Mouse (Mus musculus): Measurements from ENCODE around the gene Spock1. TPM values are rescaled to one million over a fixed set of nuclear protein-coding genes. Genes with fewer than 3 reads are reported as not detected.
"Not testable (repeated sequence)": the region's sequence is repeated elsewhere in the genome, so short reads cannot be mapped to it uniquely, and the experiment has no call there.

The Spock1 gene
- total RNA-seq, 2 experiments from 2014 or later: 269 to 271 TPM

DNA sequence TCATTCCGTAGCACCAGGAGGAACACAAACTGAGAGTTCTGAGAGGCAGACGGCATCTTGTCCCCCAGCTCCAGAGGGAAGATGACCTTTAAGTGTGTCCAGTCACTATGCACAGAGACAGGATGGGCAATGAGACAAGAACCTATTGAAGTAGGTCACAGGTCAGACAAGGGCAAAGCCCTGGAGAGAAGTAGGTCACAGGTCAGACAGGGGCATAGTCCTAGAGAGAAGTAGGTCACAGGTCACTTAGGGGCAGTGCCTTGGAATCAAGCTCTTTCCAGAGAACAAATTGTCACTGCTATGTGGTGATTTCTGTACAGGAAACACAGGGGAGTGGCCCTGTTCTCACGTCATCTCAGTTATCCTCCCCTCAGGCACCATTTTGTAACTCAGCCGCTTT, 334.6 kb downstream of the Spock1 start:
- intact Hi-C loops (cut with DNase I): no loop called here

DNA sequence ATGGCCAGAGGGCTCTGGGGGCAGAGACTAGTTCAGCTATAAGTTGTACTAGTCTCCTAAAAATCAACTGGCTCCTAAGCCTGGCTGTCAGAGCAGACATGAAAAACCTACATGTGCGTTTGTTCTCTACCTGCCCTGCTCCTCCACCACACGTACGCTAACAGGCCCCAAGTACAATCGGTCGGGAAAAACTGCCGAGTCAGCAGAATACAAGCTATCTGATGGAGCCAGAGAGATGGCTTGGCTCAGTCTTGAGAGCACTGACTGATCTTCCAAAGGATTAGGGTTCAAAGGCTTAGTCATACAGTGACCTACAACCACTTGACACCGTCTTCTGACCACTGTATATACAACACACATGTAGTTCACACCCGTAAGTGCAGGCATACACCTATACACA, 339.7 kb downstream of the Spock1 start:
- intact Hi-C loops (cut with DNase I): no loop called here
- DNase-seq (ENCODE audit: low spot score in 2 of 2): no peak

More for the DNA sequence above, 334.6 kb downstream of the Spock1 start:
- DNase-seq (ENCODE audit: low spot score in 2 of 2): no peak

DNA sequence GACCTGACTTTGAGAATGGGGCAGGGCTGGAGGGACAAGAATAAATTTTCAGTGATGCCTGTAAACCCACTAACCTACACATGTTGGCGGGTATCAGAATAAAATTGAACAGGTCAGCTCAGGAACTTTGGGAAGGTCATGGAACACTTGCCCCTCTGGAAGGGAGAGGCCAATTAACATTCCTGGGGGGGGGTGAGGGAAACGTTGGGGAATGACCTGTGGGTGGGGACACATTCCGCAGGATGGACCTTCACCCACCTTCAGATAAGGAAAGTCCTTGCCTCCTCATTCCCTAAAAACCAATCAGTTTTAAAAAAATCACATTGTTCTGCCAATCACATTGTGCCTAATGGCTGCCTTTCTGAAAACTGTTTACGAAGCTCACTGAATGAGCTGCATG, 352.9 kb downstream of the Spock1 start:
- no peak for DNase-seq (ENCODE audit: low spot score in 2 of 2)
- intact Hi-C loops (cut with DNase I): no loop called here

DNA sequence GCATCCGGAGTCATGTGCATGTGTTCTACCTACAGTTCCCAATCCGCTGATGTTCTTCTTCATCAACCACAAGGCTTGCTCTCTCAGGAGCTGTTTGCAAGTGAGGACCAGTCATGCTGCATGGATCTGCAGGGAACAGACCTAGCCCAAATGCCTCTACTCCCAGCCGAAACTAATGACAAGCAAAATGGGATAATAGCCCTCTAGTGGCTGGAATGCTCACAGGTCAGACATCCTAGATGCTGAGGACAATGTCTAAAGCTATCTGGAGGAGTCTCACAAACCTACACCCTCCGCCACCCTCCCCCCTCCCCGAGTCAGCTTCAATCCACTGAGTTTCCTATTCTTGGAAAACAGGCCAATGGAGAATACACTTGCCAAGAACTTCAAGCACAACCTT, 358.4 kb downstream of the Spock1 start:
- no peak for DNase-seq (ENCODE audit: low spot score in 2 of 2)
- intact Hi-C loops (cut with DNase I): no loop called here

DNA sequence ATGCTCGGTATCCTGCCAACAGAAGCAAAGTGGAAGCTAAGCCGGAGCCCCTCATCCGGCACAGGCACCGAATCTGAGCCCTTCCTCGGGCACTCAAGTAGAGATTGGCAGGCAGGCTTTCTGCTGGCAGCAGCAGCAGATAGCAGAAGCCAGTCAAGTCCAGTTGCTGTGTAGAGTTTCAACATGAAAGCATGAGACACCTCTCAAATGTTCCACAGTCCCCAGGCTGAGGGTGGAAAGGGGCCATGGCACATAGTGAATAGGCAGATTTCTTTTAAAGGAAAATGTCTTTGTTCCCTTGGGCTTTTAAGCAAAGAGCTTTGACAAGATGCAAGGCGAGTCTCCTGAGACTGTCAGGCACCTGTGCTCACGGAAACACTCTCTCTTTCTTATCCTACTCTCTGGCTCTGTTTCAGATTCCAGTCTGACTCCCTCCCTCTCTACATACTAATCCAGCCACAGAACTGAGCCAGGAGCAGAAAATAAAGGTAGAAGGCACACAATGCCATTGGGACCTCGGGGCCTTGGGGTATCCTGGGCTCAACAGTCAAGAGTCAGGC, 371.1 kb downstream of the Spock1 start:
- DNase-seq (ENCODE audit: low spot score in 2 of 2): no peak
- intact Hi-C loops (cut with DNase I): no loop called here

DNA sequence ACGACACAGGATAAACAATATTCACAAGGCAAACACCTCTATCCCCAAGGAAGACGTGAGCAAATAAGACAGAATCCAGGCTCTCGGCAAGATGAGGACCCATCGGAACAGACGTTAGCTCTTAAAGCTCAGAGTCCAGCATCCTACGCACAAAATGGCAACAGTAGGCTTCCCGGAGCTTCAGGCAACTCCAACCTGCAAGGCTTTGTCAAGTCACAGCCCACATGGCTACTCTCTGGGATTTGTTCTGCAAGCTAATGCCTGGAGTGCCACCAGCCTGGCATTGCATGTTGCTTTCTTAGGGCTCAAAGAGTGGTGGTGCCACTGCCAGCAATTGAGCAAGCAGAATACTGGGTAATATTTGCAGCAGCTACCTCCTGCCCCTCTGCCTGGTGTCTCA, 373.8 kb downstream of the Spock1 start:
- intact Hi-C loops (cut with DNase I): no loop called here
- peak in 1 of 2 experiments; percentile 33 for DNase-seq (ENCODE audit: low spot score in 2 of 2)

DNA sequence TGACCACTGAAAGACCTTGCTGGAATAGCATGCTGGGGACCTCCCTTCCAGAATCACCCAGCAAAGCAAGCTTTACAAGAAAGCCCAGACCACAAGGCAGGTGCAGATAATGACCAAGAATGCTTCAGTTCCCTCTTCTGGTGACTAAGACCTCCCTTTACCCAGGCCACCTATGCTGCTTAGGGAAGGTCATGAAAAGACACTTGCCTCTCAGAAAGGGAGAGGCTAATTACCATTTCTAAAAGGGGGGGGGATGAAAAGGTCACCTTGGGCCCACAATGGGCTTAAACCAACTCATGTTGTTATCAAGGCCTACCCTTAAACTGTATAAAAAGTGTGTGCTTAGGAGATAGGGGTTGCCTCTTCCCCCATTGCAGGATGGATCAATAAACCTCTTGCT, 382.2 kb downstream of the Spock1 start:
- intact Hi-C loops (cut with DNase I): loop anchor here (2.0 kb wide), 1 partner anchor 113 kb away; no protein-coding TSS in a partner anchor
- no peak for DNase-seq (ENCODE audit: low spot score in 2 of 2)

DNA sequence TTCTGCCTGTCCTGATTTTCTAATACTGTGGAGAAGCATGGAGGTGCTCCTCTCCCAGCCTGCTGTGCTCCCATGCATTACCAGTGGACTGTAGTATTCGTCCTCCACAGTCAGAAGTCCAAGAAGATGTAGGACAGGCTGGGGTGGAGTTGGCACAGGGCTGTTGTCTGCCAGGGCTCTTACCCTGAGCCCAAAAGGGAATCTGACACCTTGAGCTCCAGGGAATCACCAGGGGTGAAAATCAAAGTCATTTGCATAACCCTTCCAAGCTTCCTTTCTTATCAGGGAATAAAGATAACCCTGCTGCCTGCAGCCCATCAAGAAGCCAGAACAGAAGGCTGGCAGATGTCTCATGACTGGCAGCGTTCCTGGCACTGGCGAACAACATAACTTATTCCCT, 383.6 kb downstream of the Spock1 start:
- intact Hi-C loops (cut with DNase I): loop anchor here (2.0 to 5.0 kb wide), 2 partner anchors 93 to 114 kb away; no protein-coding TSS in a partner anchor

DNA sequence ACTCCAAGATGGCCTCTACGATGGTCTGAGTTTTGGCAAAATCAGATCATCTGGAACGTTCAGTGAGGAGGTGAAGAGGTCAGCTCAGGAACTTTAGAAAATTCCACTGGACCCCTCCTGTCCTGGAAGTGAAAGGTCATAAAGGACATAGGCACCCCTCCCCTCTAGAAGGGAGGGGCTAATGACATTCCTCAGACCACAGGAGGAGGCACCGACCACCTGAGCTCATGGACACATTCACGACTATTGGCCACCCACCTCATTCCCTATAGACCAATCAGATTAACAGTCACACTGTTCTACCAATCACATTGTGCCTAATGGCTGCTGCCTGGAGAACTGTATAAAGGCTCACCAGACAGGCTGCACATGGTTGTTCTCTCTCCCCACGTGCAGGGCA, 384.8 kb downstream of the Spock1 start:
- intact Hi-C loops (cut with DNase I): loop anchor here (5.0 kb wide), 1 partner anchor 94 kb away; no protein-coding TSS in a partner anchor
- no peak for DNase-seq (ENCODE audit: low spot score in 2 of 2)

More for the DNA sequence above, 383.6 kb downstream of the Spock1 start:
- DNase-seq (ENCODE audit: low spot score in 2 of 2): peak in 1 of 2 experiments; percentile 44

DNA sequence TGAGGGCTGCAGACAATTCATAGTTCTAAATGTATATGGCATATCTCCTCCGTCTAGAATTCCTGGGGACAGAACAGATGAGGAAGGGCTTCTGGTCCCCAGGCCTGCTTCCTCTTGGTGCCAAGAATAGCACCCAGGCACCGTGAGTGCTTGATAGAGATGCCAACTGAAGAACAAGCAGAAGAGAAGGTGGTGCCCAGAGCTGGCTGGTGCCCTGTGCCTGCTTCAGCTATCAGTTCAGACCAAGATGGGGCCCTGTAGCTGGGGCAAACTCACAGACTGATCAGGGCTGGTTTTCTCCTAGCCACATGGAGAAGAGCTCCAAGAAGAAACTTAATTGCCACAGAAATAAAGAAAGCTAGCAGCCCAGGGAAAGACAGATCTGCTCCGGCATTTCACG, 385.8 kb downstream of the Spock1 start:
- DNase-seq (ENCODE audit: low spot score in 2 of 2): peak in 1 of 2 experiments; percentile 21
- intact Hi-C loops (cut with DNase I): loop anchor here (5.0 kb wide), 1 partner anchor 95 kb away; no protein-coding TSS in a partner anchor

DNA sequence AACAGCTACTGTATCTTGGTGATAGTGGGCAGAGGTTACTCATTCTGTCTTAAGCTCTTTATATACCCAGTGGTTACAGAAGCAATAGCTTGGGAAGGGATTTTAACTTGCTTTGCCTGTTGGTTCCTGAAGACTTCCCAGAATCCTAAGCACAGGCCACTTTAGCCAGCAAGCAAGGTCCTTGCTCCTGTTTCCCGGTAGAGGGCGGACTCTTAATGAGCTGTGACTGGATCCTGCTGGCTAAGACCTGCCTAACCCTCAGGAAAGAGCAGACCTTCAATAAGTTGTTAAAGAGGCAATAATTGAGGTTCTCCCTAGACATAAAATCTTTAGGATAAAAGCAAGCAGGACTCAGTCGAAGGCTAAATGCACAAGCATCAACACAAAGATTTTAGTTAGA, 387.0 kb downstream of the Spock1 start:
- intact Hi-C loops (cut with DNase I): loop anchor here (5.0 kb wide), 1 partner anchor 96 kb away; no protein-coding TSS in a partner anchor
- peak; percentile 31 to 57 for DNase-seq (ENCODE audit: low spot score in 2 of 2)

DNA sequence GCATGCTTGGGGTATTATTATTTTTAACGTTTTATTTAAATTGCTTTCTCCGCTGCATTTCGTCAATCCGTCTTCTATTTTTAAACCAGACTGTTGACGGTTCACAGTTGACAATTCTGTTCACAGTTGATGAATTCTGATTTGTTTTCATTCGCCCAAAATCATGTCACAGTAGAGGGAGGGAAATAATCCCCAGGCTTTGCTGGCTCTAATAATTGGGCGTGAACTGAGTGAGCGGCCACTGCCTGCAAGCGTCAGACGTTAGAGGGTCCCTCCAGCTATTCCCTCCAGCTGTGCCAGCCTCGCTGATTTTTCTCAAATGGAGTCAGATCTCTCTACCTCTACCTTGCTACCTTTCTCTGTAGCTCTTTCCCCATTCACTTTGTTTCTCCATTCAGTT, 388.3 kb downstream of the Spock1 start:
- intact Hi-C loops (cut with DNase I): loop anchor here (5.0 kb wide), 1 partner anchor 98 kb away; no protein-coding TSS in a partner anchor
- no peak for DNase-seq (ENCODE audit: low spot score in 2 of 2)

DNA sequence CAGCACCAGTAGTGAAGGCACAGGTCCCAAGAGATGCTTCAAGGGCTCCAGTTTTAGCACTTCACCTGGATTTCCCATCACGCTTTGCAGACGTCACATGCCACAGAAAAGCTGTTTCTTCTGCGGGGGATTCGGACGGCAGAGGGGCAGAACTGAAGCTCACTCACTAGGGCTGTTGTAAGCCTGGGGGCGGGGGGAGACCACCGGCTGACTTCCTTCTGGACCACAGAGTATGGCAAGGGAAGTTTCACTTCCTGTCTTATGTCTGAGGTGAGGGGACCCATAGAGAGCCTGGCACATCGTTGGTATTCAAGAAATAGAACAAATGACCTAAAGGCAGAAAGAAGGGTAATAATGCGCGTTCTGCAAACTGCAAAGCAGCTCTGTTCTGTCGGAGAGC, 392.4 kb downstream of the Spock1 start:
- intact Hi-C loops (cut with DNase I): no loop called here

DNA sequence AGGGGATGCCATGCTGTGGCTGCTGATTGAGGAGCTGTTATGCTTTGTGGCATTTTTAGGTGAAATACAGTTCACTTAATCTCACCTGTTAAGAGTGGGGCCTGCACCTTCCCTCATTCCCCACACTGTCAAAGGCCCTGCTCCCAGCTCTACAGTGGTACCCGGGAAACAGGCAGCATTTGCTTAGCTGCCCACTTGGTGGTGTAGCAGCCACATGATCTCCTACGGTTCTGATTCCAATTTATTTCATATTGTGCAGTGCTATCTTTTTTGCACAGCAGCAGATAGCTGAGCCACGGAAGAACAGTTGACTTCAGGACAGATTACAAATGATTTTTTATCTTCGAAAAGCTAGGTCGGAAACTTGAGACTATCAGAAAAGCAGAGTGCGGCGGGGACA, 406.6 kb downstream of the Spock1 start:
- peak in 1 of 2 experiments; percentile 48 for DNase-seq (ENCODE audit: low spot score in 2 of 2)
- intact Hi-C loops (cut with DNase I): loop anchor here (10.0 kb wide), 1 partner anchor 403 kb away; the partner anchor contains the start of gene Spock1

More for the DNA sequence above, 392.4 kb downstream of the Spock1 start:
- no peak for DNase-seq (ENCODE audit: low spot score in 2 of 2)

DNA sequence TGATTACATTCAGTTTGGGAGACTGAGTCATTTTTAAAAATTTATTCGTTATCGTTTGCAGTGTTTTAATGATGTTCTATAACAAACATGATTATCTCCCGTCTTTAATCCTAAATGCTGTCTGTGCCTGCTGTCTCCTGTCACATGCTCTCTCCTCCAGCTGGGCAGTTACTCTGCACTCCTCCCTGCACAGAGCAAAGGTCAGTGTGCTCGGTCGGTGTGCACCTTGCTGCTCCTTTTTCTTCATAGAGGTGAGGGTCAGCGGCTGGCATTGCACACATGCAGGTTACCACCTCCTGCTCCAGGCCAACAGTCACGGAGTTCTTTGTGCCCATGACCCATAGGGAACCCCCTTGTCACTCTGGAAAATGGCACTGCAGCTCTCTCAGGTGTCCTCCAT, 411.4 kb downstream of the Spock1 start:
- intact Hi-C loops (cut with DNase I): no loop called here
- no peak for DNase-seq (ENCODE audit: low spot score in 2 of 2)

DNA sequence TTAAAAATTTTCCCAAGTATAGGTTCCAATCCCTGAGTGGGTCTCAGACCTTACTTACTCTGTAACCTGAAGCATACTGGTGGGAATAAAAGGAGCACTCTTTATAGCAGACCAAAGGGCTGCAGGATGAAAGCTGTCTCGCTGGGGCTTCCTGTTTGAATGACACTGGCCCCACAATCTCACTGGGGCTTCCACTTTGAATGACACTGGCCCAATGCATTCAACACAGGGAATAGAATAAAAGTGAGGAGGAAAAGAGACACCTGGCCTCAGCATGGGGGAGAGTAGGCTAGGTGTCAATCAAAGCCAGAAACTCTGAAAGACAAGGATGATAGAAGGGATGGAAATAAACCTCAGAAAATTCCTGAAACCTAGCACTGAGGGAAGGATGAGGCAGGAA, 413.3 kb downstream of the Spock1 start:
- intact Hi-C loops (cut with DNase I): no loop called here
- DNase-seq (ENCODE audit: low spot score in 2 of 2): no peak

DNA sequence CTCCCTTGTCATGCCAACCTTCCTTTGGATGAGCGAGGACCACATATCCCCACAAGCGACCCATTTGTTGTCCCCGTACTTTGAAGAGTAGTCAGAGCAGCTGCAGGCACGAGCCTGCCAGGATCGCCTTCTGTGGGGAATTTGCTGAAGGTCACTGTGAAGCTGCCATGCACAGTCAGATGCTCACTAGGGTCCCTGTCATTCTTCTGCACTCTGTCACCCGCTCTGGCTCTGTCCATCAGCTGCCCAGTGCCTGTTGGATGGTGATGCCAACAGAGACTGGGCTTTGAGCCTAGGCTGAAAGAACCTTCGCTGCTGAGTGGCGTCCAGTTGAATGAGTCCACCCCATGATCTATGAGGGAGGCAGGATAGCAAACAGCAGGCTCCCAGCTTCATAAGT, 419.2 kb downstream of the Spock1 start:
- DNase-seq (ENCODE audit: low spot score in 2 of 2): no peak
- intact Hi-C loops (cut with DNase I): no loop called here

DNA sequence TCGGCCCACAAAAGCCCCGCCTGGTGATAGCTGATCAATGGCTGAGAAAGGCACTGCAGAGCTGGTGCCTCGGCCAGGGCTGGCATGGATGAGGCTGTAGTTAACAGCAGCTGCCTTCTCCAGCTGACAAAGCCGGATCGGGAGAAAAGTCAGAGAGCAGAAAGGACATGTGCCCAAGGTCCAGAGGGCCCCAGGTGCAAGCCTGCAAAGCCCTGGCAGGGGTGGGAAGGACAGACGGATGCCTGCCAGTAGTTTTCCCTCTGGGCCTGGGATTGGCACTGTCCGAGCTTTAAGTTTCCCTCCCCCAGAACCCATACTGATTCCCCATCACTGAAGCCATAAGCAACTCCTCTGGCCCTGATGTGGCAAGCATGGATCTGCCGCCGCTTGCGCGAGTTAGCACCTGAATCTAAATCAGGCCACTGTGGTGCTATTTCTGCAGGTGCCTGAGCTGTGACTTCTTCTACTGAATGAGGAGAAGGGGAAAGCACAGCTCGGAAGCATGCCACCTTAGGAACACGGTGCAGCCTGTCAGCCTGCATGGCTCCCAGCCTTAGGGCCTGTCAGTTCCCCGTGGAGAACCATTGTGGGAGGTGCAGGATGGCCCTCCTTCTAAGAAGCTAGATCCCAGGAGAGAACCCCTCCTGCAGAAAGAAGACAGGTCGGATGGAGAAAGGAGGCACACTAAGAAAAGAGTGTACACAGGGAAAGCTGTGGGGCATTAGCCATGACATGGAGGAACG, 423.5 kb downstream of the Spock1 start:
- intact Hi-C loops (cut with DNase I): no loop called here
- peak in 1 of 2 experiments; percentile 24 for DNase-seq (ENCODE audit: low spot score in 2 of 2)

DNA sequence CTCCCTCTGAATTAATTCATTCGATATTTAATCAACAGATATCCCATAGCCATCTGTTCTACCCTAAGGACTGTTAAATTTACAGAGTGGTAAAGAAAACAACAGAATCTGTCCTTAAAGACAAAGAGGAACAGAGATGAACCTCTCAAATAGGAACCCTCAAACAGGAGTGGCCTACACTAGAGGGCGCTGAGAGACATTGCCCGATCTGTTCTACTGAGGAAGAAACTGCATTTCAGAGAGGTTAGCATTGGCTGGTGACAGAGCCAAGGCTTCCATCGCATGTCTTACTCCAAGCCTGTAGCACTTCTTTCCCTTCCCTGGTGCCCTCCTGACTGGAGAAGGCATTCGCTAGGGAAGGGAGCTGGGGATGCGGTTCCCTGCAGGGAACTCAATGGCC, 431.4 kb downstream of the Spock1 start:
- intact Hi-C loops (cut with DNase I): loop anchor here (2.0 kb wide), 1 partner anchor 432 kb away; the partner anchor contains the start of gene Spock1
- DNase-seq (ENCODE audit: low spot score in 2 of 2): peak; percentile 55 to 65

DNA sequence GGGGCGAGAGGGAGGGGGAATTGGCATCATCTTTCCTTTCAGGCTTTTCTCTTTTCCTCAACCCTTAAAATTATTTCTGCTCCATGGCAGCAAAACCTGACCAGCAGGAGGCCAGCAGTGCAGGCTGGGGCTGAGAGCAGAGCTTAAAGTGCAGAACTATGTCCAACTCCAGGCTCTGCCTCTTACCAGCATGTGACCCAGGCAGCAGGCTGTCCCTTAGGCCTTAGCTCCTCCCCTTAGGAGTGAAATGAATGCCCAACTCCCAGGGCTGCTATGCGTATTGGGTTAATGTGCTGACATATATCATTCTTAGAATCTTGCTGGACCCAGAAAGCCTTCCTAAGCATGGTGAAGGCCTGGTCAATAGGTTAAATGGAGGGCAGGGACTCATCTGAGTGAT, 434.1 kb downstream of the Spock1 start:
- intact Hi-C loops (cut with DNase I): loop anchor here (5.0 kb wide), 1 partner anchor 192 kb away; no protein-coding TSS in a partner anchor
- DNase-seq (ENCODE audit: low spot score in 2 of 2): no peak

DNA sequence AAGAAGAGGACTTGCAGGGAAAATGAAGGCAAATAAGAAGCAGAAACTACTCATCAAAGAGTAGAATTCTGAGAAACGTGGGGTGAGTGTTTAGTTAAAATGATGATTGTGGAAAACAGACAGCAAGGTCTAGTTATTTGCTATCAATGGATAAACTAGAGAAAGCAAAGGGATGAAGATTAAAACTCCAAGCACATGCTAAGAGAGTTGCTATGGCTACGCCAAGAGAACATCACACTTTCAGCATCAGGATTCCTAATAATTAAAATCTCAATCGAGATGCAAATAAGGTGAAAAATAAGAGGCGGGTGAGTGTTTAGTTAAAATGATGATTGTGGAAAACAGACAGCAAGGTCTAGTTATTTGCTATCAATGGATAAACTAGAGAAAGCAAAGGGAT, 437.2 kb downstream of the Spock1 start:
- not testable (repeated sequence) for DNase-seq (ENCODE audit: low spot score in 2 of 2)
- intact Hi-C loops (cut with DNase I): loop anchor here (5.0 kb wide), 1 partner anchor 189 kb away; no protein-coding TSS in a partner anchor
